Mouse (Mus musculus): Measurements from ENCODE around the gene Col19a1. TPM values are rescaled to one million over a fixed set of nuclear protein-coding genes. Genes with fewer than 3 reads are reported as not detected.
A peak's percentile ranks its signal among the peaks of the same experiment; 100 is the strongest.

The Col19a1 gene
- polyA plus RNA-seq, 1 experiment from 2014 or later, result 3.1 TPM

GRCm38 (mm10) chr1:24219041-24219440 lies 368.2 kb downstream of the Col19a1 start:
- Histone ChIP-seq H3K27me3 (replicated peaks; ENCODE audit: control insufficient read depth, insufficient read depth, low read length) (no peaks in the 10 kb centered on the region), H3K9me3 (ENCODE audit: control insufficient read depth, low read length) (no peaks in the 10 kb centered on the region), H3K36me3 (ENCODE audit: control insufficient read depth, insufficient read depth, low read length) (no peaks in the 10 kb centered on the region), H3K9ac (ENCODE audit: low read depth, low read length) (no peak overlapping the region), H3K4me3 (ENCODE audit: low read depth, low read length) (no peak overlapping the region), H3K4me1 (ENCODE audit: control insufficient read depth, insufficient read depth, low read length) (no peaks in the 10 kb centered on the region), H3K27ac (replicated peaks; ENCODE audit: low read depth, low read length) (no peak overlapping the region), H3K4me2 (ENCODE audit: low read depth, low read length) (no peak overlapping the region)
- DNase-seq (ENCODE audit: low spot score) (peak; percentile 63), ATAC-seq (ENCODE audit: low read depth) (peak; percentile 79; the same call in 1 of the 2 replicates)
- 34% methylated on average over 6 of the region's 6 CpGs for WGBS

Other genes starting within 250 kb of the Col19a1 start
- 27.1 and 30.3 TPM in 2 replicates for gene Lmbrd1, start 91.2 kb upstream of the Col19a1 start, polyA plus RNA-seq (2014; fragmentation: Nextera tagmentation; extraction: Ambion mirVana)